Mouse (Mus musculus) heart, postnatal 36 days (tissue): ENCODE results near the gene Vmn2r124. TPM values are rescaled to one million over a fixed set of nuclear protein-coding genes. Genes with fewer than 3 reads are reported as not detected.
"Not testable (repeated sequence)": the region's sequence is repeated elsewhere in the genome, so short reads cannot be mapped to it uniquely, and the experiment has no call there.

Experiments used
- DNase-seq, 2 experiments: peaks; one replicate each; pipeline ENCODE4 v3.0.0; 2021 to 2022
- intact Hi-C: fragments of 180-260 bp; cut with DNase I; formaldehyde crosslinking; loops from one replicate; pipeline ENCODE4 v1.15.1; 2025
- total RNA-seq, 2 experiments: library from RNA; stranded (reverse); gene quantifications; 2 replicates each; pipeline ENCODE4 v1.2.3; 2021

The Vmn2r124 gene
- total RNA-seq, result not detected

GRCm38 (mm10) chr17:18049124-18049523 lies at the start of gene Vmn2r124:
TSS of gene Vmn2r124 (plus strand) at chr17:18049424.
- intact Hi-C loops, result no loop called here
- no peak for DNase-seq

GRCm38 (mm10) chr17:18004752-18005151 lies 44.5 kb upstream of the Vmn2r124 start:
- DNase-seq, result no peak
- intact Hi-C loops, result no loop called here

DNA sequence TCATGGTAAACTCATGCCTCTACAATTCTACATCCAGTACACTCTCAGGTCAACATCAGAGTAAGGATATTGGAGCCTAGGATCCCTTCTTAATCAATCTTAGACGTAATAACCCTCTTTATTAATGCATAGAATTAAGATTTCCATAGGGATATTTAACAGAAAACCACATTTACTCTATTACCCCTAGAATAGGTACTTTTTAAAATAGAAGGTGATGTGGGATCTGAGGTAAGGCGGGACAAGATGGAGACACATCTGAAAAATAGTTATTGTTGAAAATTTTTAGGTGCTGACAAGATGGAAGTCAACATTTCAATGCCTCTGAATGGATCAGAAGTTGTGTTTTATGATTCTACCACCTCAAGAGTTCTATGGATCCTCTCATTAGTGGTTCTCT lies 27.8 kb upstream of the Vmn2r124 start, which contains the start of gene Fpr-rs4:
Gene Fpr-rs4, plus strand, starts transcription at position 301 of the 400 bp plus-strand sequence.
- no peak for DNase-seq
- intact Hi-C loops, result no loop called here

- intact Hi-C loops, DNase-seq: not testable (repeated sequence)
These were observed 35.5 kb downstream of the Vmn2r124 start, which contains the start of gene Vmn2r91 for GRCm38 (mm10) chr17:18084716-18085115. TSS of gene Vmn2r91 (plus strand) at chr17:18085016.

DNA sequence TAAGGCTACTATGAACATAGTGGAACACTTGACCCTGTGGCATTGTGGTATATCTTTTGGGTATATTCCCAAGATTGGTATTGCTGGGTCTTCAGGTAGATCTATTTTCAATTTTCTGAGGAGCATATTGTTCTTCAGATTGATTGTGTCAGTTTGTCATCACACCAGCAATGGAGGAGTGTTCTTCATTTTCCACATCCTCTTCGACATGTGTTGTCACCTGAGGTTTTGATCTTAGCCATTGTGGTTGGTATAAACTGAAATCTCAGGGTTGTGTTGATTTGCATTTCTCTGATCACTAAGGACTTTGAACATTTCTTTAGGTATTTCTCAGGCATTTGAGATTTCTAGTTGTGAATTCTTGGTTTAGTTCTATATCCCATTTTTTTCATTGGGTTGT lies 46.4 kb downstream of the Vmn2r124 start:
- DNase-seq, intact Hi-C loops: not testable (repeated sequence)

DNA sequence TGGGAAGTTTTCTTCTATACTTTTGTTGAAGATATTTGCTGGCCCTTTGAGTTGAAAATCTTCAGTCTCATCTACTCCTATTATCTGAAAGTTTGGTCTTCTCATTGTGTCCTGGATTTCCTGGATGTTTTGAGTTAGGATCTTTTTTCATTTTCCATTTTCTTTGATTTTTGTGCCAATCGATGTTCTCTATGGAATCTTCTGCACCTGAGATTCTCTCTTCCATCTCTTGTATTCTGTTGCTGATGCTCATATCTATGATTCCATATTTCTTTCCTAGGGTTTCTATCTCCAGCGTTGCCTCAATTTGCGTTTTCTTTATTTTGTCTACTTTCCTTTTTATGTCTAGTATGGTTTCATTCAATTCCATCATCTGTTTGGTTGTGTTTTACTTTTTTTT lies 53.0 kb downstream of the Vmn2r124 start:
- intact Hi-C loops, result loop anchor here (5.0 kb wide), 1 partner anchor 70 kb away; no protein-coding TSS in a partner anchor
- DNase-seq, result not testable (repeated sequence)

Other genes starting within 250 kb of the Vmn2r124 start
- 10 to 100 TPM; 12.6 to 13.0 TPM for gene Spaca6, start 222.3 kb upstream of the Vmn2r124 start, total RNA-seq
- gene Has1, start 194.2 kb upstream of the Vmn2r124 start, total RNA-seq, result under 1 TPM in 1 of 2 experiments, not detected in 1; 0.42 TPM
- under 1 TPM in 1 of 2 experiments, not detected in 1; 0.19 TPM for gene Fpr1, start 165.5 kb upstream of the Vmn2r124 start, total RNA-seq
- not detected for gene Fpr2, start 161.6 kb upstream of the Vmn2r124 start, total RNA-seq
- not detected for gene Fpr3, start 161.6 kb upstream of the Vmn2r124 start, total RNA-seq
- gene Fpr-rs4, start 27.7 kb upstream of the Vmn2r124 start, total RNA-seq, result not detected
- gene Vmn2r91, start 35.6 kb downstream of the Vmn2r124 start, total RNA-seq, result not detected
- gene Vmn2r92, start 102.5 kb downstream of the Vmn2r124 start, total RNA-seq, result not detected
- gene Vmn2r94, start 228.3 kb downstream of the Vmn2r124 start, total RNA-seq, result not detected
- gene Vmn2r93, start 248.7 kb downstream of the Vmn2r124 start, total RNA-seq, result not detected